Comparison of ENCODE assay signal across 28 mouse cellular contexts in genomic region chr16:88360081-88360480, GRCm38 (mm10).
A peak's percentile ranks its signal among the peaks of the same experiment; 100 is the strongest.
DNase-seq lines count a peak whose midpoint lies in the region; ATAC-seq and TF ChIP-seq lines count a peak whose summit lies in the region.
"Had no signal": no experiment of that assay in that cellular context is flagged by ENCODE, and none has a peak within 500 bp of the region (broad histone marks: within the 10 kb centered on the region; RNA-seq: fewer than 3 reads in every experiment).

No protein-coding gene starts in this region.

- H3K36me3 ChIP-seq in lung, embryonic 14.5 days (ENCODE audit: insufficient read depth): no peaks in the 10 kb centered on the region
- no peaks in the 10 kb centered on the region for H3K36me3 ChIP-seq in intestine, embryonic 15.5 days
- H3K36me3 ChIP-seq: embryonic facial prominence, embryonic 12.5 days; embryonic facial prominence, embryonic 15.5 days; forebrain, embryonic 15.5 days; G1E; heart, embryonic 12.5 days; heart, embryonic 15.5 days; hindbrain, embryonic 10.5 days; hindbrain, embryonic 13.5 days had no signal

- no peak overlapping the region for H3K9ac ChIP-seq in lung, embryonic 14.5 days
- H3K9ac ChIP-seq in intestine, embryonic 15.5 days: no peak overlapping the region
- H3K9ac ChIP-seq: embryonic facial prominence, embryonic 12.5 days; embryonic facial prominence, embryonic 15.5 days; forebrain, embryonic 15.5 days; heart, embryonic 12.5 days; heart, embryonic 15.5 days; hindbrain, embryonic 13.5 days had no signal

- no peak for ATAC-seq in lung, embryonic 14.5 days (ENCODE audit: insufficient read depth)
- ATAC-seq in intestine, embryonic 15.5 days: no peak
- ATAC-seq: forebrain, embryonic 15.5 days; hindbrain, embryonic 16.5 days; intestine, embryonic 16.5 days; Patski had no signal

- H3K4me3 ChIP-seq in lung, embryonic 14.5 days (ENCODE audit: low read depth, low read length): no peak overlapping the region
- no peak overlapping the region for H3K4me3 ChIP-seq in intestine, embryonic 15.5 days (replicated peaks)
- H3K4me3 ChIP-seq: embryonic facial prominence, embryonic 12.5 days; embryonic facial prominence, embryonic 15.5 days; forebrain, embryonic 15.5 days; heart, embryonic 12.5 days; heart, embryonic 15.5 days; hindbrain, embryonic 10.5 days; hindbrain, embryonic 13.5 days had no signal

- H3K9me3 ChIP-seq in lung, embryonic 14.5 days (ENCODE audit: low read depth, low read length): no peaks in the 10 kb centered on the region
- no peaks in the 10 kb centered on the region for H3K9me3 ChIP-seq in intestine, embryonic 15.5 days
- H3K9me3 ChIP-seq: embryonic facial prominence, embryonic 12.5 days; embryonic facial prominence, embryonic 15.5 days; forebrain, embryonic 15.5 days; heart, embryonic 12.5 days; heart, embryonic 15.5 days; hindbrain, embryonic 10.5 days; hindbrain, embryonic 13.5 days had no signal

- peak; percentile 8 for DNase-seq in adrenal gland, postnatal 14 days
- DNase-seq in adrenal gland, postnatal 25 days: no peak
- peak; percentile 18 for DNase-seq in lung, embryonic 14.5 days
- no peak for DNase-seq in lung, postnatal 10 days
- DNase-seq in T-cell, adult 2 months (ENCODE audit: low spot score): peak; percentile 12
- DNase-seq in retina, embryonic 14.5 days (ENCODE audit: low spot score): peak; percentile 18
- DNase-seq: adrenal gland, adult 8-10 months; B cell, adult 2 months; cerebellum, adult 18-20 months; cerebellum, adult 9-10 months; cerebellum, postnatal 14 days; gastrocnemius, postnatal 25 days; heart, adult 18-20 months; heart, postnatal 10 days; heart, postnatal 36 days had no signal

- no peaks in the 10 kb centered on the region for H3K4me1 ChIP-seq in lung, embryonic 14.5 days (ENCODE audit: insufficient read depth)
- H3K4me1 ChIP-seq in intestine, embryonic 15.5 days (replicated peaks): no peaks in the 10 kb centered on the region
- H3K4me1 ChIP-seq: embryonic facial prominence, embryonic 12.5 days; embryonic facial prominence, embryonic 15.5 days; forebrain, embryonic 15.5 days; heart, embryonic 12.5 days; heart, embryonic 15.5 days; hindbrain, embryonic 10.5 days; hindbrain, embryonic 13.5 days had no signal

- no peak overlapping the region for H3K27ac ChIP-seq in lung, embryonic 14.5 days (ENCODE audit: low read depth)
- H3K27ac ChIP-seq in intestine, embryonic 15.5 days: no peak overlapping the region
- H3K27ac ChIP-seq: embryonic facial prominence, embryonic 12.5 days; embryonic facial prominence, embryonic 15.5 days; forebrain, embryonic 15.5 days; heart, embryonic 15.5 days; hindbrain, embryonic 10.5 days; hindbrain, embryonic 13.5 days had no signal

- TF ChIP-seq CTCF in lung, embryonic 14.5 days (IDR thresholded peaks at IDR 0.05; ENCODE audit: low read depth): no peak

- WGBS in lung, embryonic 14.5 days: 27% methylated on average over 2 of the region's 2 CpGs
- WGBS in intestine, embryonic 15.5 days: 37% methylated on average over 2 of the region's 2 CpGs

- H3K4me2 ChIP-seq in lung, embryonic 14.5 days: no peak overlapping the region
- H3K4me2 ChIP-seq in intestine, embryonic 15.5 days (replicated peaks): no peak overlapping the region
- H3K4me2 ChIP-seq: embryonic facial prominence, embryonic 12.5 days; embryonic facial prominence, embryonic 15.5 days; forebrain, embryonic 15.5 days; heart, embryonic 12.5 days; heart, embryonic 15.5 days; hindbrain, embryonic 13.5 days had no signal

- H3K27me3 ChIP-seq in lung, embryonic 14.5 days (ENCODE audit: insufficient read depth, low read length): no peaks in the 10 kb centered on the region
- no peaks in the 10 kb centered on the region for H3K27me3 ChIP-seq in intestine, embryonic 15.5 days (replicated peaks)
- H3K27me3 ChIP-seq: CH12.LX; embryonic facial prominence, embryonic 12.5 days; embryonic facial prominence, embryonic 15.5 days; forebrain, embryonic 15.5 days; heart, embryonic 12.5 days; heart, embryonic 15.5 days; hindbrain, embryonic 13.5 days had no signal

Comparison
In these comparisons a context has a peak if more than half of its experiments do, and no peak if none do; other contexts are left out.
1. DNase-seq: peak in adrenal gland, postnatal 14 days (single experiment), lung, embryonic 14.5 days (single experiment), T-cell, adult 2 months (single experiment) and retina, embryonic 14.5 days (single experiment); none in adrenal gland, postnatal 25 days (single experiment) and lung, postnatal 10 days (single experiment).